Mouse (Mus musculus): Measurements from ENCODE around the gene Prokr2. TPM values are rescaled to one million over a fixed set of nuclear protein-coding genes. Genes with fewer than 3 reads are reported as not detected.

The Prokr2 gene
- polyA plus RNA-seq, 1 experiment from 2014 or later, result 1.5 TPM

- Histone ChIP-seq H3K36me3 (no peaks in the 10 kb centered on the region), H3K27ac (ENCODE audit: poor library complexity, severe bottlenecking) (no peak overlapping the region), H3K9me3 (replicated peaks) (no peaks in the 10 kb centered on the region), H3K4me3 (peak overlapping the region; percentile 62), H3K4me2 (peak overlapping the region; percentile 99), H3K9ac (peak overlapping the region; percentile 57), H3K27me3 (replicated peaks) (peaks cover 21% of the 10 kb centered on the region), H3K4me1 (replicated peaks) (no peaks in the 10 kb centered on the region; the same call in 1 of the 2 replicates)
- under 1% methylated on average over 31 of the region's 31 CpGs for WGBS
- ATAC-seq (ENCODE audit: insufficient number of reproducible peaks, low FRiP score), result peak; percentile 45; the same call in 1 of the 2 replicates
Observed at GRCm38 (mm10) chr2:132384511-132385193, 595 bp downstream of the Prokr2 start.

DNA sequence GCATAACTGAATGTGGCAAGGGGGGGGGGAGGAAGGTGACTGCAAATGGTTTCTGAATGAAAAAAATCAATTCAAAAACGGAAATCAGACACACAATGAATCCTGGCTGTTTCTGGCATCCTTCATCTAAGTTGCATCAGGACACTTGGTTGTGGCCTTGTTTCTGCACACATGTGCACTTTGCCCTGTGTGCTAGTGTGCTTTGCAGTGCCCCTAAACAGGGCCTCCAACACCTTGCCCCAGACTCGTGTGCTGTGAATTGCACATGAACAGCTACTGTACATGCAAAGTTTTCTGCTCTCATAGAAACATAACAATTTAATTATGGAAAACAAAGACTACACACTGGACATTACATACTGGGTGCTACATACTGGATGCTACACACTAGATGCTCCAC, 2.9 kb downstream of the Prokr2 start:
- WGBS, result 66% methylated on average over 2 of the region's 2 CpGs
- no peak overlapping the region for H3K4me3 ChIP-seq
- ATAC-seq (ENCODE audit: insufficient number of reproducible peaks, low FRiP score), result no peak
- H3K9me3 ChIP-seq (replicated peaks), result no peaks in the 10 kb centered on the region
- no peak overlapping the region for H3K9ac ChIP-seq
- no peaks in the 10 kb centered on the region for H3K36me3 ChIP-seq
- H3K4me1 ChIP-seq (replicated peaks), result no peaks in the 10 kb centered on the region; the same call in 1 of the 2 replicates
- no peak overlapping the region for H3K4me2 ChIP-seq
- no peak overlapping the region for H3K27ac ChIP-seq (ENCODE audit: poor library complexity, severe bottlenecking)
- H3K27me3 ChIP-seq (replicated peaks), result peaks cover 18% of the 10 kb centered on the region

DNA sequence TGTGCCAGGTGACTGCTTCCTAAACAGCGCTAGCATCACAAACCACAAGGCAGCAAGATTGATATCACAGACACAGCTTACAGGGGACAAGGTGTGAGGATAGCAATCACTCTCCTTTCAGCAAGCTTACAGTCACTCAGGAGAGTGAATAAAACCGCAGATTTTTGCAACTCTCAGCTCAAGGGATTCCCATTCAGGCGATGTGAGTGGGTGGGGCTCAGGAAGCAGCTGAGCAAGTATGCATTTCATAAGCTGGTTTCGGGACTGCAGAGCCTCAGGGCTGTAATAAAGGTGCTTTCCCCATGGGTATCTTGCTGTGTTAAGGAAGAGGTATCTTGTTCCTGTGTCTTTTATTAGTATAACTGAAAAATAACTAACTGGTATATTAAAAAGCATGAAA, 5.6 kb downstream of the Prokr2 start:
- no peaks in the 10 kb centered on the region for H3K9me3 ChIP-seq (replicated peaks)
- WGBS, result 61% methylated on average over 4 of the region's 4 CpGs
- no peak overlapping the region for H3K9ac ChIP-seq
- no peak overlapping the region for H3K27ac ChIP-seq (ENCODE audit: poor library complexity, severe bottlenecking)
- no peaks in the 10 kb centered on the region for H3K36me3 ChIP-seq
- no peak overlapping the region for H3K4me2 ChIP-seq
- H3K4me3 ChIP-seq, result no peak overlapping the region
- H3K27me3 ChIP-seq (replicated peaks), result peaks cover 8% of the 10 kb centered on the region
- no peaks in the 10 kb centered on the region; the same call in 1 of the 2 replicates for H3K4me1 ChIP-seq (replicated peaks)
- no peak for ATAC-seq (ENCODE audit: insufficient number of reproducible peaks, low FRiP score)

DNA sequence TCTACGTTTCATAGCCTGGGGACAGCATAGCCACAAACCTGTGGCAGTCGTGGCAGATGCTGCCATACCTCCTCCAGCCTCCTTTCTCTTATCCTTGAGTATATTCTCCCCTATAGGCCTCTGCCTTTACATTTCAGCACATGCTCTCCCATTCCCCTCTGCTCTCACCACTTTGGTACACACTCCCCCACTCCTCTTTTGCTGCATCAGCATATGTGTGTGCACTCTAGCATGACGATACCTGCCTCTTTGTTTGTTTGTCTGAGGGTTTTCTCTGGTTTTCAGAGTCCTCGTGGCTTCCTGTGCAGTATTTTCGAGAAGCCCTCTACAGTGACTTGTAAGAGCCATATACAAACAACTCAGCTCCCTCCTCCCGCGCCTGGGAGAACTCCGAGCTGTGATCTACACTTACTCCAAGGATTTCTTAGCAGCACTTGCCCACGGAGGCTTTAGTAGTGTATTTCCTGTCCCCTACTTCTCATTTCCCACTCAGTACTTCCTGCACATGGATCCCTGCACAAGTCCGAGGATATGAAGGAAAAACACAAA, 6.6 kb downstream of the Prokr2 start:
- Histone ChIP-seq H3K36me3 (no peaks in the 10 kb centered on the region), H3K27me3 (replicated peaks) (peaks cover 8% of the 10 kb centered on the region; the same call in 1 of the 2 replicates), H3K27ac (ENCODE audit: poor library complexity, severe bottlenecking) (no peak overlapping the region), H3K9me3 (replicated peaks) (no peaks in the 10 kb centered on the region), H3K4me1 (replicated peaks) (no peaks in the 10 kb centered on the region), H3K4me3 (no peak overlapping the region), H3K4me2 (no peak overlapping the region), H3K9ac (no peak overlapping the region)
- ATAC-seq (ENCODE audit: insufficient number of reproducible peaks, low FRiP score), result no peak
- 60% methylated on average over 10 of the region's 10 CpGs for WGBS

GRCm38 (mm10) chr2:132377436-132377835, 7.8 kb downstream of the Prokr2 start:
- ATAC-seq (ENCODE audit: insufficient number of reproducible peaks, low FRiP score), result no peak
- no peak overlapping the region for H3K4me3 ChIP-seq
- H3K9ac ChIP-seq, result no peak overlapping the region
- 77% methylated on average over 2 of the region's 2 CpGs for WGBS
- H3K27me3 ChIP-seq (replicated peaks), result no peaks in the 10 kb centered on the region
- H3K9me3 ChIP-seq (replicated peaks), result no peaks in the 10 kb centered on the region
- no peaks in the 10 kb centered on the region for H3K4me1 ChIP-seq (replicated peaks)
- no peaks in the 10 kb centered on the region for H3K36me3 ChIP-seq
- H3K27ac ChIP-seq (ENCODE audit: poor library complexity, severe bottlenecking), result no peak overlapping the region
- H3K4me2 ChIP-seq, result no peak overlapping the region

- Histone ChIP-seq H3K27ac (ENCODE audit: poor library complexity, severe bottlenecking) (no peak overlapping the region), H3K9ac (no peak overlapping the region), H3K9me3 (replicated peaks) (no peaks in the 10 kb centered on the region), H3K4me2 (no peak overlapping the region), H3K4me1 (replicated peaks) (no peaks in the 10 kb centered on the region), H3K36me3 (no peaks in the 10 kb centered on the region), H3K4me3 (no peak overlapping the region), H3K27me3 (replicated peaks) (no peaks in the 10 kb centered on the region)
- ATAC-seq (ENCODE audit: insufficient number of reproducible peaks, low FRiP score), result no peak
- 73% methylated on average over 3 of the region's 3 CpGs for WGBS
Observed at GRCm38 (mm10) chr2:132375721-132376120, 9.5 kb downstream of the Prokr2 start.

- no peak for ATAC-seq (ENCODE audit: insufficient number of reproducible peaks, low FRiP score)
- 58% methylated on average over 9 of the region's 9 CpGs for WGBS
Observed at GRCm38 (mm10) chr2:132375135-132375534, 10.1 kb downstream of the Prokr2 start.

GRCm38 (mm10) chr2:132373748-132374147, 11.5 kb downstream of the Prokr2 start:
- H3K4me1 ChIP-seq (replicated peaks), result no peaks in the 10 kb centered on the region
- no peaks in the 10 kb centered on the region for H3K27me3 ChIP-seq (replicated peaks)
- H3K9ac ChIP-seq, result no peak overlapping the region
- H3K36me3 ChIP-seq, result no peaks in the 10 kb centered on the region
- no peak overlapping the region for H3K4me2 ChIP-seq
- no peak for ATAC-seq (ENCODE audit: insufficient number of reproducible peaks, low FRiP score)
- no peak overlapping the region for H3K27ac ChIP-seq (ENCODE audit: poor library complexity, severe bottlenecking)
- no peaks in the 10 kb centered on the region for H3K9me3 ChIP-seq (replicated peaks)
- WGBS, result 86% methylated on average over 17 of the region's 17 CpGs
- H3K4me3 ChIP-seq, result no peak overlapping the region

More at GRCm38 (mm10) chr2:132375135-132375534, 10.1 kb downstream of the Prokr2 start:
- H3K4me1 ChIP-seq (replicated peaks), result no peaks in the 10 kb centered on the region
- H3K9me3 ChIP-seq (replicated peaks), result no peaks in the 10 kb centered on the region
- H3K36me3 ChIP-seq, result no peaks in the 10 kb centered on the region
- H3K9ac ChIP-seq, result no peak overlapping the region
- H3K27me3 ChIP-seq (replicated peaks), result no peaks in the 10 kb centered on the region
- no peak overlapping the region for H3K4me2 ChIP-seq
- no peak overlapping the region for H3K4me3 ChIP-seq
- no peak overlapping the region for H3K27ac ChIP-seq (ENCODE audit: poor library complexity, severe bottlenecking)

GRCm38 (mm10) chr2:132368433-132368832, 16.8 kb downstream of the Prokr2 start:
- Histone ChIP-seq H3K9me3 (replicated peaks) (no peaks in the 10 kb centered on the region), H3K4me1 (replicated peaks) (no peaks in the 10 kb centered on the region), H3K9ac (no peak overlapping the region), H3K4me3 (no peak overlapping the region), H3K27ac (ENCODE audit: poor library complexity, severe bottlenecking) (no peak overlapping the region), H3K4me2 (no peak overlapping the region), H3K36me3 (no peaks in the 10 kb centered on the region), H3K27me3 (replicated peaks) (no peaks in the 10 kb centered on the region)
- ATAC-seq (ENCODE audit: insufficient number of reproducible peaks, low FRiP score), result no peak
- 56% methylated on average over 3 of the region's 3 CpGs for WGBS

DNA sequence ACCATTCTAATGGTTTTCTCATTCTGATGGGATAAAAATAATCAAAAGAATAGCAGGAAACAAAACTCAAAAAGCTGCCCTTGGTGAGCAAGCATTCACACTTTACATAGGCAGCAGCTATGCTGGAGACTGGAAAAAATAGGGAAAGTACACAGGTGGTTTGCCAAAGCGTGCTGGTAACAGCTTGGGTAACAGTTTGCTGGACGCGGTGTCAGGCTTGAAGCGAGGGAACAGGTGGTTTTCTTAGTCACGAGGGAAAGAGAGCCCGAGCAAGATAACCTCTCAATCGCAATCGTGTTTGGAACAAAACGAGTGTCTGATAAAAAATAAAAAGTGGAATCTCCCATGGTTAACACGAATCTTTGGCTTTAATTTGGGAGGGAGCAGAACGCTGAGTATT, 41.4 kb downstream of the Prokr2 start:
- no peak overlapping the region for H3K9ac ChIP-seq
- H3K4me2 ChIP-seq, result no peak overlapping the region
- no peak overlapping the region for H3K4me3 ChIP-seq
- ATAC-seq (ENCODE audit: insufficient number of reproducible peaks, low FRiP score), result no peak
- 0 out of 2 replicates have a peak, but pooled peaks cover 6% of the 10 kb centered on the region for H3K4me1 ChIP-seq (replicated peaks)
- no peaks in the 10 kb centered on the region for H3K27me3 ChIP-seq (replicated peaks)
- WGBS, result 78% methylated on average over 11 of the region's 11 CpGs
- H3K27ac ChIP-seq (ENCODE audit: poor library complexity, severe bottlenecking), result no peak overlapping the region
- H3K36me3 ChIP-seq, result no peaks in the 10 kb centered on the region
- H3K9me3 ChIP-seq (replicated peaks), result no peaks in the 10 kb centered on the region

DNA sequence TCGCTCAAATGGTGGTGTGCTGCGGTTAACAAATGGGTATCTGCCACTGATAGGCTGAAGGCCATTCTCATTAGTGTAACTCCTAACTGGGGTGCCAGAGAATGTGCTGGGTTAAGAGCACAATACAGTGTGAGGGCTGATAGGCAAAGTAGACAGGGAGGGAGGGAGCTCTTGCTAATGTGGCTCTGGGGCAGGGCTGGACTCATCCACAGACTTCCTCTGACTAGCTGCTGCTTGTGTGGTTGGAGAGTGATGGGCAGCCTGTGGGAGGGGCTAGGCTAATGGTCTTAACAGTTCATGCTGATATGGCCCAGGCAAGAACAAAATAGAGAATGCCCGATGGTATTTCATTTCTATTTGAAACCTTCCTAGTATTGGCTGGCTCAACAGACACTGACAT, 44.0 kb downstream of the Prokr2 start:
- Histone ChIP-seq H3K9ac (no peak overlapping the region), H3K27ac (ENCODE audit: poor library complexity, severe bottlenecking) (no peak overlapping the region; the same call in 1 of the 2 replicates), H3K9me3 (replicated peaks) (no peaks in the 10 kb centered on the region), H3K4me2 (no peak overlapping the region), H3K27me3 (replicated peaks) (no peaks in the 10 kb centered on the region), H3K4me3 (no peak overlapping the region), H3K36me3 (no peaks in the 10 kb centered on the region), H3K4me1 (replicated peaks) (0 out of 2 replicates have a peak, but pooled peaks cover 6% of the 10 kb centered on the region)
- ATAC-seq (ENCODE audit: insufficient number of reproducible peaks, low FRiP score), result no peak
- WGBS, result 66% methylated on average over 3 of the region's 3 CpGs
